Mouse (Mus musculus): ENCODE data around the gene 1700067P10Rik.

1700067P10Rik gene

DNA sequence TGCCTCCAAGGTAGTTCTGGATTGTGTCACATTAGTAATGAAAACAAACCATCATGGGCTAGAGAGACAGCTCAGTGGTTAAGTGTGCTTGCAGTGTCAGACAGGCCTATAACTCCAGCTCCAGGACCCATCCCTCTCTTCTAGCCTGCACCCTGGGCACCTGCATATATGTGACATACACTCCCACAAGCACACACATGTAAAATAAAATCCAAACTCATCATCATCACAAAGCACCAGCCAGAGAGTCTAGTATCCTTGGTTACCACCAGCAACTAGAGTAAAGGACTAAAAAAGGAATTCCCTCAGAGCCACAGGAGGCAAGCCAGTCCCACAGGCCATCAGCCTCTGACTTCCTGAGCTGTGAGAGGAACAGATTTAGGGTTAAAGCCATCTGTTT is at the start of gene 1700067P10Rik:
TSS of gene 1700067P10Rik (plus strand) at position 301 of the 400 bp plus-strand sequence.
- no peak for DNase-seq (ENCODE audit: low read depth, low spot score)

DNA sequence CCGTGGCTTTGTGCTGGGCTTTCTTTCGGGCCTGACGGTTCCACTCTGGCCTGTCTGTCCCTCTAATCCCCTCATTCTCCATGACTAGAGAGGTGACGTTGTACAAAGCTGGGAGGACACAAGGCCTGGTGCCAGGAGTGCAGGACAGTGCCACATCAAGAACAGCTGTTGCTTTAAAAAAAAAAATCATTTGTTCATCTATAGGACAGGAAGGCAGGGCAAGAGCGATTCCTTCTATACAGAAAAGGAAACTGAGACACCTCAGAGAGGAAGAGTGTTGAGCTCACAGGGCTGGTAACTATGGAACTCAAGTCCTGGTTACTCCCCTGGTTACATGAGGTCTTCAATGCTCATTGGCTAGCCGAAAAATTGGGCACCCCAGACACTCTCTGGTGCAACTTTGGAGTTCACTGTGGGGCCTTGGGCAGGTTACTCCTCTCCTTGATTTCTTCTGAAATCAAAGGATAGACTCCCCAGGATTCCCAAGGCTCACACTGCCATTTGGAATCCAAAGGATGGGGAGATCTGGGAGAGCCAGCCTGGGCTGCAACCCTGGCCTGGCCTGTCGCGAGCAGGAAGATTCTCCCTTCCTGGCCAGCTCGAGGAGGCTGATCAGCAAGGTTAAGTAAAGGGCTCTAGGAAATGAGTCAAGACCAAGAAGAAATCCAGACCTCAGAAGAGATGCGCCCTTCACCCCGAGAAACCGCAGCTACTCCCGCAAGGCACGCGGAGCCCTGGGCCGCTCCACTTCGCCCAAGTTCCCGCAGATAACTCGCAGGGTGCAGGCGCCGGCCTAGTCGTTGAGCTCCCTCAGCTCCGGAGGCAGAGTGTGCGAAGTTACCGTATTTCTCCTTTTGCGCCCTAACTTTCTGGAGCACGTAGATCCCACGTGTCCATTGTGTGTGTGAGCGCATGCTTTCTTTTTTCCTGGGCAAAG is 47.5 kb upstream of the 1700067P10Rik start:
- peak; percentile 61 for DNase-seq (ENCODE audit: low read depth, low spot score)

DNA sequence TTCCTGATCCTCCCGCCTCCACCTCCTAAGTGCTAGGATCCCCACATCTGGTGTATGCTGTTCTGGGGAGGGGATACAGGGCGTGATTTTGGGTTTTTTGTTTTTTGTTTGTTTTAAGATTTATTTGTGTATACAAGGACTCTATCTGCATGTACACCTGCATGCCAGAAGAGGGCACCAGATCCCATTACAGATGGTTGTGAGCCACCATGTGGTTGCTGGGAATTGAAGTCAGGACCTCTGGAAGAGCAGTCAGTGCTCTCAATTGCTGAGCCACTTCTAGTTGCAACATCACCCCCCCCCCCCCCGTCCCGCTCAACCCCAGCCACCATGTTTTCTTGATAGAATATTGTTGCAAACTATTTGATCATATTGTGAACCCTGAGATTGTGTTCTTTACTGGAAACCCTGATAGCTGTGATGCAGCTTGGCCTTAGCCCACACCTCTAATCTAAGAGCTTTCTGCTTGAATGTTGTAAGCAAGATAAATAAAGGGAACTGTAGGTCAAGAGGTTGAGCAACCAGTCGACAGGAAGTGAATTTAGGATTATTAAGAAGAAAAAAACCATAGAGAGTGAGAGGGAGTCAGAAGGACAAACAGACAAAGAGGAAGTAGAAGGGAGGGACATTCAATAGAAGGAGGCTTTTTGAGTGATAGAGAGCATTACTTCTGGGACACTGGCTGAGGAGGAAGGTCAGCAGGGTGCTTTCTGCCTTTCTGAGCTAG is 45.8 kb upstream of the 1700067P10Rik start:
- no peak for DNase-seq (ENCODE audit: low read depth, low spot score)

- no peak for DNase-seq (ENCODE audit: low read depth, low spot score)
These were observed 43.5 kb upstream of the 1700067P10Rik start for GRCm38 (mm10) chr17:48045631-48046030.

GRCm38 (mm10) chr17:48051638-48052337 is 37.3 kb upstream of the 1700067P10Rik start:
- DNase-seq (ENCODE audit: low read depth, low spot score), result no peak

DNA sequence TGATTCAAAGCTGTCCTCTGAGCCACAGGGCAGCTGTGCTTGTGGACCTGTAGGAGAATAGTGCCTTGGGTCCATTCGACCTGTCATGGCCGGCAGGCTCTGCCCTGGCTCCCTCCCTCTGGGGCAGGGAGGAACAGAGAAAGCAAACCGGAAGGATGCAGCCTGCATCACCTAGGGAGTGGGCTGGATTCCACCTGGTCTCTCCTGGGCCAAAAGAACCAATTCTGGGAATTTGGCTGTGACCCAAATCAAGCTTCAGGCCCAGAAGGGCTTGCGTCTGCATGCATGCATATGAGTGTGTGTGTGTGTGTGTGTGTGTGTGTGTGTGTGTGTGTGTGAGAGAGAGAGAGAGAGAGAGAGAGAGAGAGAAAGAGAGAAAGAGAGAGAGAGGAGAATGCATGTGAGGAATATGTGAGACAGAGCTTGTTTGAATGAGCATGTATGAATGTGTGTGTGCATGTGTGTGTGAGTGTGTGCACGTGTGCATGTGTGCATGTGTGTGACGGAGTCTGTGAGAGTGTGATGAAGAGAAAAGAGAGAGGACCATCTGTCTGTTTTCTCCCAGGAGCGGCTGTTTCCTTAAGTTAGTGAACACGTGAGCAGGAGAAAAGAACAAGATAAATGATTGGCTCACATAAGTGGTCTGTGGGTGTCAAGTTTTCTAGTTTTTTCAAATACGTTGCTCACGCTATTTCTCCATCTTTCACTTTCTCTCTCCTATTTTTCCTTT is 36.6 kb upstream of the 1700067P10Rik start:
- no peak for DNase-seq (ENCODE audit: low read depth, low spot score)

GRCm38 (mm10) chr17:48053646-48054045 is 35.5 kb upstream of the 1700067P10Rik start:
- no peak for DNase-seq (ENCODE audit: low read depth, low spot score)

DNA sequence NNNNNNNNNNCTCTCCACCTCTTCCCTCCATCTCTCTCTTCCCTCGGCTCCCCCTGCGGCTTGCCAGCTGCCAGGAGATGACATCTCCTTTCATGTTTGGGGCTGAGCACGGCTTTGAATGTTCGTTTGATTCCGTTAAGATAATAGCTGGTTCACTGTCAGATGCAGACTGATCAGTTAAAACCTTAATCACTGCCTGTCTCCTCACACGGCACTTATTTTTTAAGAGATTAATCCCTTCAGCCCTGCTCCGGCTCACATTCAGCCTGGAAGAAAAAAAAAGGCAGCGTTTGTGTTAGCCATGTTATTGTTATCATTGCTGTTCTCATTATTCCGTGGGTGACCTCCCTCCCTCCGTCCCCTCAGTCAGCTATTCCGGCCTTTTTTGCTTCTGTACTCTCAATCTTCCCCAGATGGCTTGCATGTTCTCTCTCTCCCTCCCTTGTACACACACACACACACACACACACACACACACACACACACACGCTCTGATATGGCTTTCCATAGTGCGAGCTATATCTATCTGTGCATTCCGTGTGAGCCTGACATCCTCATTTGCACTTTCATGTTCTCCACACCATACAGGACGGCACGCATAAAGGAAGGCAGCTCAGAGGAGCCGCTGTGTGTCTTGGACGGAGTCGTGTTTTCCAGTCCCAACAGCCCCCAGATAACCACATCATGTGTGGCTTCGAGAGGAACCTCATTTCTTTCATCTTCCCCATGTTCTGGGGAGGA is 33.9 kb upstream of the 1700067P10Rik start:
- no peak for DNase-seq (ENCODE audit: low read depth, low spot score)

DNA sequence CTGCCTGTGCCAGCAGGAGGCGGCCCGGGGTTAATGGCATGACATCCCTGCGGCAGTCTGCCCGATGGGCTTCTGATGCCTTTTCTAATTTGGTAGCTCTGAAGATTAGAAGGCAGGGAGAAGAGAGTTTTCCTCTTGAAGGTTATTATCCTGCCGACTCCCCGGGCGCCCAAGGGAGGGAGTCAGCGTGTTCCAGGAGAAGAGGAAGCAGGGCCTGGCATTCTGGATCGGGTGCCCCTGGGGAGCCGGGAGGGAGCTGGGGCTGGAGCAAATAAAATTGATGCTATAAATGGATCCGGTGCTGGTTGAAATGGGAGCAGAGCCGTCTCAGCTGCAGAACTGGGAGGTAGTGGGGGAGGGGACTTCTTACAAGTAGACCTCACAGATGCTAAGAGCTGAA is 31.7 kb upstream of the 1700067P10Rik start:
- DNase-seq (ENCODE audit: low read depth, low spot score), result no peak

- no peak for DNase-seq (ENCODE audit: low read depth, low spot score)
These were observed 24.8 kb upstream of the 1700067P10Rik start for GRCm38 (mm10) chr17:48064196-48064843.

DNA sequence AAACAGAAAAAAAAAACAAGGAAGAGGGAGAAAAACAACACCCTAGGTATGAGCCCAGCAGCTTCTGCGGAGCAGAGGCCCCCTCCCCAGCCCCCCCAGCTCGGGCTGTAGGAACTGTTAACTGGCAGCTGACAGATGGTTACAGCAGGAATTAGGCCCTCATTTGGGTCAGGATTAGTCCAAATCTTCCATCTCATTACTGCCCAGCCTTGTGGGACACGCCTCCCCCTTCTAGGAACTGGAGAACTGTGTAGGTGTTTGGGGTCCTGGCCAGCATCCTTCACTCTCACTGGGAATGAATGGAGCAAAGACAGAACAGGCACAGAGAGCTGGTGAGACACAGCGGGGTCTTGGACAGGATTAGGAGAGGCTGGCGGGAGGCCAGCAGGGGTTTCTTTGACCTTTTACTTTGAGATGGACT is 24.0 kb upstream of the 1700067P10Rik start:
- DNase-seq (ENCODE audit: low read depth, low spot score), result no peak

- DNase-seq (ENCODE audit: low read depth, low spot score), result no peak
These were observed 22.0 kb upstream of the 1700067P10Rik start for GRCm38 (mm10) chr17:48067083-48067614.

- DNase-seq (ENCODE audit: low read depth, low spot score), result no peak
These were observed 21.4 kb upstream of the 1700067P10Rik start for GRCm38 (mm10) chr17:48067729-48068128.

GRCm38 (mm10) chr17:48080626-48081025 is 8.5 kb upstream of the 1700067P10Rik start:
- no peak for DNase-seq (ENCODE audit: low read depth, low spot score)

GRCm38 (mm10) chr17:48089446-48089845 is 327 bp downstream of the 1700067P10Rik start:
- no peak for DNase-seq (ENCODE audit: low read depth, low spot score)

- no peak for DNase-seq (ENCODE audit: low read depth, low spot score)
These were observed 1.2 kb downstream of the 1700067P10Rik start for GRCm38 (mm10) chr17:48090305-48090704.

GRCm38 (mm10) chr17:48093286-48093817 is 4.2 kb downstream of the 1700067P10Rik start:
- no peak for DNase-seq (ENCODE audit: low read depth, low spot score)

DNA sequence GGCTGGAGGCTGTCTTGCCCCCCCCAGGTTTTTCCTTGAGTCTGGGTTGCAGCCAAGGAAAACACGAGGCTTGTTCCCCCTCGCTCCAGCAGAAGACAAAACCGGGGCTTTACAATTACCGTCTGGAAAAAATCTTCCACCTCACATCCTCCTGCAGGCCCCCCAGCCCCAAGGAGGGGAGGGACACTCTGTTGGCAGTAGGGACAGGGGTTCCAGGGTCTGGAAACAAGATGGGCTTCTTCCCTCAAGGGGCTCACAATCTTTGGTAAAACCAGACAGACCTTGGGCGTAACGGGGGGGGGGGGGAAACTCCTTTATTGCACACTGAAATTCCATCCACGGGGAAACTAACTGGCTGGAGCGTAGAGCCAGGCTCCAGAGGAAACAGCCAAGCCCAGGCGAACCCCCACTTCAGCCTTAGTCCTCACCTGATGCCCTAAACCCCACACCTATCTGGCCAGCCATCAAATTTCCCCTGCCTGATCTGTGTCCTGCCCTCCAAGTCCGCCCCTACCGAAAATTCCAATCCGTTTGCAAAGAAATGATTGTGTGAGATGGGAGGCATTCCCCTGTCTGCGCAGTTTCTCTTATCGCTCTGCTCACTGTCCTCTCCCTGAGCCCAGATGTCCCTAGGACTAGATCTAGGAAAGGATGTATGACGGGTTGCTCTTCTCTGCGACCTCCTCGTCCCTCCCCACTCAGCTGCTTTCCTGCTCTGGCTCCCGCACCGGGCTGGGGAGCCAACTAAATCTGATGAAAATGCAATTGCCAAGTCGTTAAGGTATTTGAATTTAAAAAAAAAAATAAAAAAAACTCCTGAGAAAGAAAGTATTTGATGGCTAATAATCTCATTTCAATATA is 5.9 kb downstream of the 1700067P10Rik start:
- no peak for DNase-seq (ENCODE audit: low read depth, low spot score)

GRCm38 (mm10) chr17:48095718-48096121 is 6.6 kb downstream of the 1700067P10Rik start:
- no peak for DNase-seq (ENCODE audit: low read depth, low spot score)

Data from telencephalon, adult 2 months (tissue).